Mouse (Mus musculus): ENCODE measurements around the gene Bckdha.

DNA sequence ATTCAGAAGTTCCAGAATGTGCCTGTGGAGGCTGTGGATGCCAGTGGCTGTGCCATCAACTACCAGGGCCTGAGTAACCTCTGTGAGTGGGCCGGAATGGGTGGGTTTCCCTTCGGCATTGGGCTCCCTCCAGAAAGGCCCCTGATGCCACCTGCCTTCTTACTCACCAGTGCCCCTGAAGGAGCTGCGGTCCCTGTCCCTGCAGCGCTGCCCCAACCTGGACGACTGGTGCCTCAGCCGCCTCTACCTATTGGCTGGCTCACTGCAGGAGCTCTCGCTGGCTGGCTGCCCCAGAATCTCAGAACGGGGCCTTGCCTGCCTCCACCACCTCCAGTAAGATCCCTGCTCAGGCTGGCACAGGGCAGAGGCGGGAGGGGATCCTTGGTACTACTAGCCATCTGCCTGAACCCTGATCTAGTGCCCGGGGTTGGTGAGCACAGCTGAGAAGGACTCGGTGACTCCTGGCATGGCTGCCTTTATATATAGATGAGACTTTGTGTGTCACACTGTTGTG is 34.9 kb downstream of the Bckdha start:
- TF ChIP-seq CTCF (IDR thresholded peaks at IDR 0.05; ENCODE audit: low read depth, low read length) (no peak), POLR2A (IDR thresholded peaks at IDR 0.05; ENCODE audit: borderline replicate concordance, low read depth, low read length) (no peak)
